Mouse (Mus musculus): ENCODE measurements around the gene Aloxe3. TPM values are rescaled to one million over a fixed set of nuclear protein-coding genes. Genes with fewer than 3 reads are reported as not detected.
A peak's percentile ranks its signal among the peaks of the same experiment; 100 is the strongest.

The Aloxe3 gene
- polyA plus RNA-seq, 1 experiment from 2014 or later, result 0.18 TPM

GRCm38 (mm10) chr11:69088103-69088855 lies 37.4 kb upstream of the Aloxe3 start, which contains the start of gene Vamp2:
Vamp2 (plus strand) TSS chr11:69088490.
- Histone ChIP-seq H3K36me3 (replicated peaks; ENCODE audit: insufficient read depth, low read length) (peaks cover 31% of the 10 kb centered on the region), H3K4me3 (ENCODE audit: low read depth, low read length) (peak within 1 kb of the TSS; percentile 97), H3K9ac (replicated peaks) (peak within 1 kb of the TSS; percentile 100), H3K27me3 (ENCODE audit: insufficient read depth, low read length) (no peaks in the 10 kb centered on the region), H3K4me1 (ENCODE audit: insufficient read depth) (peaks cover 25% of the 10 kb centered on the region), H3K9me3 (ENCODE audit: low read length) (no peaks in the 10 kb centered on the region), H3K27ac (ENCODE audit: low read depth) (peak within 1 kb of the TSS; percentile 96), H3K4me2 (ENCODE audit: low read depth, low read length) (peak within 1 kb of the TSS; percentile 86)
- no peak for TF ChIP-seq EP300 (IDR thresholded peaks at IDR 0.05; ENCODE audit: low read depth)
- no peak for TF ChIP-seq CTCF (IDR thresholded peaks at IDR 0.05; ENCODE audit: low read depth)
- ATAC-seq, result peak; percentile 78
- DNase-seq, result peak; percentile 93
- WGBS (ENCODE audit: insufficient replicate concordance), result 3% methylated on average over 51 of the region's 67 CpGs

GRCm38 (mm10) chr11:69088856-69089615 lies 36.7 kb upstream of the Aloxe3 start:
- Histone ChIP-seq H3K4me3 (ENCODE audit: low read depth, low read length) (peak overlapping the region; percentile 97), H3K9me3 (ENCODE audit: low read length) (no peaks in the 10 kb centered on the region), H3K4me1 (ENCODE audit: insufficient read depth) (peaks cover 28% of the 10 kb centered on the region), H3K27me3 (ENCODE audit: insufficient read depth, low read length) (no peaks in the 10 kb centered on the region), H3K4me2 (ENCODE audit: low read depth, low read length) (peak overlapping the region; percentile 86), H3K27ac (ENCODE audit: low read depth) (peak overlapping the region; percentile 96), H3K9ac (replicated peaks) (peak overlapping the region; percentile 100), H3K36me3 (replicated peaks; ENCODE audit: insufficient read depth, low read length) (peaks cover 31% of the 10 kb centered on the region)
- 8% methylated on average over 25 of the region's 25 CpGs for WGBS (ENCODE audit: insufficient replicate concordance)
- no peak for DNase-seq
- peak; percentile 65 for ATAC-seq
- TF ChIP-seq CTCF (IDR thresholded peaks at IDR 0.05; ENCODE audit: low read depth), result 0 out of 2 replicates have a peak, but pooled peaks have one; percentile 32
- peak; percentile 73 for TF ChIP-seq EP300 (IDR thresholded peaks at IDR 0.05; ENCODE audit: low read depth)

- ATAC-seq, result no peak
- H3K4me1 ChIP-seq (ENCODE audit: insufficient read depth), result peaks cover 33% of the 10 kb centered on the region
Measured at GRCm38 (mm10) chr11:69089616-69090290, 35.9 kb upstream of the Aloxe3 start.

GRCm38 (mm10) chr11:69090367-69090766 lies 35.3 kb upstream of the Aloxe3 start:
- 71% methylated on average over 6 of the region's 6 CpGs for WGBS (ENCODE audit: insufficient replicate concordance)
- ATAC-seq, result no peak
- TF ChIP-seq CTCF (IDR thresholded peaks at IDR 0.05; ENCODE audit: low read depth), result no peak
- no peak for TF ChIP-seq EP300 (IDR thresholded peaks at IDR 0.05; ENCODE audit: low read depth)
- peak overlapping the region; percentile 96 for H3K27ac ChIP-seq (ENCODE audit: low read depth)
- DNase-seq, result no peak
- no peak overlapping the region; the same call in 1 of the 2 replicates for H3K4me3 ChIP-seq (ENCODE audit: low read depth, low read length)
- H3K36me3 ChIP-seq (replicated peaks; ENCODE audit: insufficient read depth, low read length), result peaks cover 31% of the 10 kb centered on the region
- H3K9ac ChIP-seq (replicated peaks), result peak overlapping the region; percentile 100; the same call in 1 of the 2 replicates
- H3K27me3 ChIP-seq (ENCODE audit: insufficient read depth, low read length), result no peaks in the 10 kb centered on the region
- H3K4me1 ChIP-seq (ENCODE audit: insufficient read depth), result peaks cover 33% of the 10 kb centered on the region
- peak overlapping the region; percentile 86 for H3K4me2 ChIP-seq (ENCODE audit: low read depth, low read length)
- H3K9me3 ChIP-seq (ENCODE audit: low read length), result no peaks in the 10 kb centered on the region

More at GRCm38 (mm10) chr11:69089616-69090290, 35.9 kb upstream of the Aloxe3 start:
- 83% methylated on average over 12 of the region's 12 CpGs for WGBS (ENCODE audit: insufficient replicate concordance)
- peak overlapping the region; percentile 96 for H3K27ac ChIP-seq (ENCODE audit: low read depth)
- peak overlapping the region; percentile 100 for H3K9ac ChIP-seq (replicated peaks)
- peak overlapping the region; percentile 86 for H3K4me2 ChIP-seq (ENCODE audit: low read depth, low read length)
- no peaks in the 10 kb centered on the region for H3K27me3 ChIP-seq (ENCODE audit: insufficient read depth, low read length)
- DNase-seq, result no peak
- TF ChIP-seq CTCF (IDR thresholded peaks at IDR 0.05; ENCODE audit: low read depth), result no peak
- no peak for TF ChIP-seq EP300 (IDR thresholded peaks at IDR 0.05; ENCODE audit: low read depth)
- H3K4me3 ChIP-seq (ENCODE audit: low read depth, low read length), result peak overlapping the region; percentile 97
- H3K36me3 ChIP-seq (replicated peaks; ENCODE audit: insufficient read depth, low read length), result peaks cover 31% of the 10 kb centered on the region
- no peaks in the 10 kb centered on the region for H3K9me3 ChIP-seq (ENCODE audit: low read length)

- WGBS (ENCODE audit: insufficient replicate concordance), result 54% methylated on average over 7 of the region's 7 CpGs
- no peak overlapping the region for H3K9ac ChIP-seq (replicated peaks)
Measured at GRCm38 (mm10) chr11:69091566-69092385, 33.9 kb upstream of the Aloxe3 start.

More at GRCm38 (mm10) chr11:69091566-69092385, 33.9 kb upstream of the Aloxe3 start:
- no peak overlapping the region for H3K4me2 ChIP-seq (ENCODE audit: low read depth, low read length)
- ATAC-seq (no peak), DNase-seq (no peak)
- no peaks in the 10 kb centered on the region for H3K27me3 ChIP-seq (ENCODE audit: insufficient read depth, low read length)
- no peak overlapping the region for H3K27ac ChIP-seq (ENCODE audit: low read depth)
- H3K4me3 ChIP-seq (ENCODE audit: low read depth, low read length), result no peak overlapping the region
- TF ChIP-seq EP300 (IDR thresholded peaks at IDR 0.05; ENCODE audit: low read depth) (no peak), CTCF (IDR thresholded peaks at IDR 0.05; ENCODE audit: low read depth) (no peak)
- no peaks in the 10 kb centered on the region for H3K9me3 ChIP-seq (ENCODE audit: low read length)
- peaks cover 31% of the 10 kb centered on the region for H3K36me3 ChIP-seq (replicated peaks; ENCODE audit: insufficient read depth, low read length)
- peaks cover 33% of the 10 kb centered on the region for H3K4me1 ChIP-seq (ENCODE audit: insufficient read depth)
